Mouse (Mus musculus) neural tube, embryonic 12.5 days (tissue): ENCODE data around the gene Adam33. TPM values are rescaled to one million over a fixed set of nuclear protein-coding genes. Genes with fewer than 3 reads are reported as not detected.
"Not testable (repeated sequence)": the region's sequence is repeated elsewhere in the genome, so short reads cannot be mapped to it uniquely, and the experiment has no call there.

ENCODE experiments used
- ATAC-seq: fragments of 200-750 bp; cut with Nextera tagmentation; 2 replicates; pipeline ENCODE4 v1.8.0; 2017; ENCODE audit warnings: low read depth, mild to moderate bottlenecking, moderate TSS enrichment, moderate library complexity; ENCODE audit not compliant: low FRiP score
- H3K27ac ChIP-seq: fragments of 300-500 bp; sonication (generic); 2 replicates; pipeline ENCODE4 v1.5.1; 2016
- H3K27me3 ChIP-seq: fragments of 300-500 bp; sonication (generic); replicated peaks from 2 replicates; pipeline ENCODE4 v1.6.1; 2016; ENCODE audit warnings: mild to moderate bottlenecking
- H3K36me3 ChIP-seq: fragments of 300-500 bp; sonication (generic); 2 replicates; pipeline ENCODE4 v1.6.1; 2016; ENCODE audit warnings: mild to moderate bottlenecking
- H3K4me1 ChIP-seq: fragments of 300-500 bp; sonication (generic); 2 replicates; pipeline ENCODE4 v1.6.1; 2016
- H3K4me2 ChIP-seq: fragments of 300-500 bp; sonication (generic); replicated peaks from 2 replicates; pipeline ENCODE4 v1.6.1; 2016; ENCODE audit warnings: mild to moderate bottlenecking
- H3K4me3 ChIP-seq: fragments of 300-500 bp; sonication (generic); 2 replicates; pipeline ENCODE4 v1.5.1; 2016
- H3K9ac ChIP-seq: fragments of 300-500 bp; sonication (generic); 2 replicates; pipeline ENCODE4 v1.6.1; 2016; ENCODE audit warnings: mild to moderate bottlenecking
- H3K9me3 ChIP-seq: fragments of 300-500 bp; sonication (generic); 2 replicates; pipeline ENCODE4 v1.6.1; 2016; ENCODE audit warnings: mild to moderate bottlenecking
- WGBS: fragments of 180-500 bp; shearing (Covaris S2); methylation state at CpG from one replicate; pipeline ENCODE4 v1.1.7; 2016; 5-methylcytosine and 5-hydroxymethylcytosine counted together
- polyA plus RNA-seq: library from polyadenylated mRNA; unstranded; fragments of >200 nt; fragmentation: Nextera tagmentation; extraction: Ambion mirVana; gene quantifications from 2 replicates; pipeline ENCODE4 v1.2.1, GENCODE M21; 2016

The Adam33 gene
- polyA plus RNA-seq, 1 experiment from 2014 or later, result 0.98 TPM

DNA sequence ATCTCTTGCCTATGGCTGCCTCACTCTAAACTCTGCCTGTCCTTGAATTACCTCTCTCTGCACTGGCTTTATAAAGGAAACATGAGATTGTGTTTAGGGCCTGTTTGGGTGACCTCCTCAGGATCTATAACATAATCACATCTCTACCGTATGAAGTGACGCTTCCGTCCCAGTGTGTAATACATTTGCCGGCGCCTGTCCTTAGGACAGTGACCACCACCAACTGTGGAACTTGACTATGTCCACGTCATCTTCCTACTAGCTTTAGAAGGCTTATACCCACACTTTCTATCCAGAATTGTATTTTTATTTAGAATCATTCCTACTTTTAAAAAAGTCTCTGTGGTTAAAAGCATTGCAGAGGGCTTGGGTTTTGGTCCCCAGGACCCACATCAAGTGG, 25.4 kb downstream of the Adam33 start:
- Histone ChIP-seq H3K9me3 (no peaks in the 10 kb centered on the region), H3K4me3 (no peak overlapping the region), H3K4me2 (no peak overlapping the region), H3K4me1 (peaks cover 14% of the 10 kb centered on the region), H3K27ac (no peak overlapping the region), H3K27me3 (peaks cover 42% of the 10 kb centered on the region), H3K9ac (no peak overlapping the region), H3K36me3 (no peaks in the 10 kb centered on the region)
- 95% methylated on average over 6 of the region's 6 CpGs for WGBS
- ATAC-seq, result no peak

DNA sequence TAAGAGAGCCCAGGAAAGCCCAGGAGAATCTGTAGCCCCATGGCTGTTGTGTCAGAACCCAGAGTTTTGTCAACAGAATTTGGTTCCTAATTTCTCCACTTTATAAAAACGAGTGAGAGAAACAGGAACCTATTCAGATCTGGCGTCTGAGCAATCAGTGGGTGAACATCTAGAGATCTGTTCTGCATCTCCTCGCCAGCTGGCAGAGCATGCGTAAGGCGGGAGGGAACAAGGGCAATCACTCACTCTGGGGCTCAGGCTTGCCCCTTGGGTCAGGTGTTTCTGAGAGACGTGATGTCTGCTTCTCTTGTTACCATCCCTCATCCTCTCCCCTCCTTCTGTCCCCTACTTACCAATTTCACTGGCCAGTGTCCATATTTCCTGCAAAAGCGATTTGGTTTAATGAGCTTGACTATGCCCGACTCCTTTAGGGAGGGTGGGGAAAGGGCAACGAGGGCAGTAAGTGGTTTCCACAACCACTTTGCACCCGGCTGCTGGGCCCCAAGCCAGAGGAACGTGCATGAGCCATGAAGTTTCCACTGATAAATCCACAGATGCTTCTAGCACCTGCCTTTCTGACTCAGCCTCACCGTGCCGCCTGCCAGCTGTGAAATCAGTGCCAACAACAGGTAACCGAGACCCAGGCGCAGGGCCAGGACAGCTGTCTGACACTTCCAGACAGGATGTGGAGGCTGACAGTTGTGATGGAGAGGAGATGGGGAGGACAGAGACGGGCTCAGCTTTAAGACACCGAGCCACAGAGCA, 26.2 kb downstream of the Adam33 start:
- WGBS, result 72% methylated on average over 17 of the region's 17 CpGs
- H3K27me3 ChIP-seq, result peaks cover 34% of the 10 kb centered on the region

DNA sequence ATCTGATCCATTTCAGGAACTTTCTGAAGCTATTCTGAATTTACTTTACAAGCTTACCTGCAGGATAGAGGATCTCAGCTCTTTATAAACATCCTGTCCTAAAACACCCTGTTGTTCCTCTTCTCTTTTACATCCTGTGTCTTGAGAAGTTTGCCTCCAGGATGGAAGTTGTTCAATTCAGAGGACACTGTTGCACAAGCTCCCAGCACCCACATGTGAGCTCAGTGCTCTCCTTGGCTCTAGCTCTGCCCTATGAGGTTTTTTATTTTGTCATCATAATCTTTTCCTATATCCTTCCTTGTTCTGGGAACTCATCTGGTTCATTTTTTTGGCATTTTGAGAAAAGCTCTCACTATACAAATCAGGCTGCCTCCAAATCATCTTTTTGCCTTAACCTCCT, 26.9 kb downstream of the Adam33 start:
- no peaks in the 10 kb centered on the region for H3K9me3 ChIP-seq
- no peak overlapping the region for H3K27ac ChIP-seq
- no peak overlapping the region for H3K4me2 ChIP-seq
- H3K27me3 ChIP-seq, result peaks cover 27% of the 10 kb centered on the region
- H3K4me1 ChIP-seq, result peaks cover 12% of the 10 kb centered on the region
- H3K36me3 ChIP-seq, result no peaks in the 10 kb centered on the region
- ATAC-seq, result no peak
- H3K4me3 ChIP-seq, result no peak overlapping the region
- no peak overlapping the region for H3K9ac ChIP-seq

More for the DNA sequence above, 26.2 kb downstream of the Adam33 start:
- Histone ChIP-seq H3K9ac (no peak overlapping the region), H3K4me1 (peaks cover 14% of the 10 kb centered on the region), H3K27ac (no peak overlapping the region), H3K36me3 (no peaks in the 10 kb centered on the region), H3K4me3 (no peak overlapping the region), H3K9me3 (no peaks in the 10 kb centered on the region), H3K4me2 (no peak overlapping the region)
- ATAC-seq, result no peak

DNA sequence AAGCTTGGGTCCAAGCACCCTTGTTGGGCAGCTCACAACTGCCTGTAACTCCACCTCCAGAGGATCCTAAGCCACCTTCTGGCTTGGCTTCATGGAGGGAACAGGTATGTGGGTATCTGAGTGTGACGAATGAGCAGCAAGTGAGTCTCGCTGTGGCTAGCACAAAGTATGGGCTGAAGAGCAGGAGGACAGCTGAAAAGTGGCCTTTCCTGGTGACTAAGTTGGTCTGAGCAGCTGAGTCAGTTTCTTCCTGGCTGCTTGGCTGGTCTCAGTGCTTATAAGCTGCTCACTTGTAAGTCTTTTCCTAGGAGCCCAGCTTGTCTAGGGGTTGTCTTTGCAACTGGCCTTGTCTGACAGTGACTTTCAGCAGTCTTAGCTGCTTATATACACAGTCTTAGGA, 27.3 kb downstream of the Adam33 start:
- H3K9me3 ChIP-seq, result no peaks in the 10 kb centered on the region
- peaks cover 8% of the 10 kb centered on the region for H3K4me1 ChIP-seq
- WGBS, result 90% methylated on average over 2 of the region's 2 CpGs
- no peak for ATAC-seq
- no peak overlapping the region for H3K4me3 ChIP-seq
- no peak overlapping the region for H3K4me2 ChIP-seq
- no peak overlapping the region for H3K9ac ChIP-seq
- H3K27ac ChIP-seq, result no peak overlapping the region
- no peaks in the 10 kb centered on the region for H3K36me3 ChIP-seq
- H3K27me3 ChIP-seq, result peaks cover 23% of the 10 kb centered on the region

DNA sequence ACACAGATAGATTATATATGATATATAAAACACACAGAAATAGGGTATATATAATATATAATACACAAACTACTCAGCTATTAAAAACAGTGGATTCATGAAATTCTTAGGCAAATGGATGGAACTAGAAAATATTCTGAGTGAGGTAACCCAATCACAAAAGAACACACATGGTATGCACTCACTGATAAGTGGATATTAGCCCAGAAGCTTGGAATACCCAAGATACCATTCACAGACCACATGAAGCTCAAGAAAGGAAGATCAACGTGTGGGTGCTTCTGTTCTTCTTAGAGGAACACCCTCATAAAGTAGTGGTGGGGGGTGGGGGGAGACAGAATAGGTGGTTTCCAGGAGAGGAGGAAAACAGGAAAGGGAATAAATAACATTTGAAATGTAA, 32.2 kb downstream of the Adam33 start:
- not testable (repeated sequence) for H3K36me3 ChIP-seq, H3K9me3 ChIP-seq, H3K4me3 ChIP-seq, H3K27ac ChIP-seq, H3K4me1 ChIP-seq, H3K4me2 ChIP-seq, ATAC-seq, H3K27me3 ChIP-seq, H3K9ac ChIP-seq
- 67% methylated on average over 1 of the region's 1 CpGs for WGBS

DNA sequence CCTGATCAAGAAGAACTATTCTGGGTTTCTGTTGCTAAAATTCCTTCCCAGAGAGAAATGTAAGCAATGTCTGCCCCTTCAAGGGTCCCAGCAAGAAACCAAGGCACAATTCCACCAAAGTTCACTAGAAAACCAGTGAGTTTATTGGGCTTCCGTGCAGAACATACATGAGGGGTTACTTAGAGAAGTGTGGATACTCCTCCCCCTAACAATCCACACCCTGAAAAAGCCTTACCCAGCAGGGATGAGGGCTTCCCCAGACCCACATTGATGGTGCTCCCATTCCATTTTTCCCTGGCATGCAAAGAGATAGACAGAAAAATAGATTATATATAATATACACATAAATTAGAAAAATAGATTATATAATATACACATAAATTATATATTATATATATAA, 32.6 kb downstream of the Adam33 start:
- H3K36me3 ChIP-seq, result peaks cover 12% of the 10 kb centered on the region; the same call in 1 of the 2 replicates
- no peak overlapping the region for H3K9ac ChIP-seq
- no peaks in the 10 kb centered on the region for H3K9me3 ChIP-seq
- WGBS, result 95% methylated on average over 1 of the region's 1 CpGs
- H3K27me3 ChIP-seq, result no peaks in the 10 kb centered on the region
- no peak for ATAC-seq
- no peak overlapping the region for H3K4me2 ChIP-seq
- no peak overlapping the region for H3K27ac ChIP-seq
- H3K4me3 ChIP-seq, result no peak overlapping the region
- no peaks in the 10 kb centered on the region for H3K4me1 ChIP-seq

DNA sequence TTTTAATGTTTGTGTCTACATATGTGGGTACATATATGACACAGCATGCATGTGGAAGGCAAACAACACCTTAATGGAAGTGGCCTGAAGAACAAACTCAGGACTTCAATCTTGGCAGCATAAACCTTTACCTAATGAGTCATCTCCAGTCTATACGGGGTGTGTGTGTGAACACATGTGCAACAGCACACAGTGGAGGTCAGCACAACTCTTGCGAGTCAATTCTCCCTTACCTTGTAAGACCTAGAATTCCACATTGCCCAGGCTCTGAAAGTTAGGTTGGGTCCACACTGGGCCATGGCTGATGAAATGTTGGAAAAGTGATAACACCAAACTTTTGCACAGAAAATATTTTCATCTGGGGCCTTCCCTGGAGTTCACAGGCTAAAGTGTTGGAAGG, 33.1 kb downstream of the Adam33 start:
- Histone ChIP-seq H3K27me3 (no peaks in the 10 kb centered on the region), H3K9me3 (no peaks in the 10 kb centered on the region), H3K4me1 (no peaks in the 10 kb centered on the region), H3K36me3 (peaks cover 17% of the 10 kb centered on the region; the same call in 1 of the 2 replicates), H3K27ac (no peak overlapping the region), H3K9ac (no peak overlapping the region), H3K4me2 (no peak overlapping the region), H3K4me3 (no peak overlapping the region)
- 97% methylated on average over 2 of the region's 2 CpGs for WGBS
- ATAC-seq, result no peak

DNA sequence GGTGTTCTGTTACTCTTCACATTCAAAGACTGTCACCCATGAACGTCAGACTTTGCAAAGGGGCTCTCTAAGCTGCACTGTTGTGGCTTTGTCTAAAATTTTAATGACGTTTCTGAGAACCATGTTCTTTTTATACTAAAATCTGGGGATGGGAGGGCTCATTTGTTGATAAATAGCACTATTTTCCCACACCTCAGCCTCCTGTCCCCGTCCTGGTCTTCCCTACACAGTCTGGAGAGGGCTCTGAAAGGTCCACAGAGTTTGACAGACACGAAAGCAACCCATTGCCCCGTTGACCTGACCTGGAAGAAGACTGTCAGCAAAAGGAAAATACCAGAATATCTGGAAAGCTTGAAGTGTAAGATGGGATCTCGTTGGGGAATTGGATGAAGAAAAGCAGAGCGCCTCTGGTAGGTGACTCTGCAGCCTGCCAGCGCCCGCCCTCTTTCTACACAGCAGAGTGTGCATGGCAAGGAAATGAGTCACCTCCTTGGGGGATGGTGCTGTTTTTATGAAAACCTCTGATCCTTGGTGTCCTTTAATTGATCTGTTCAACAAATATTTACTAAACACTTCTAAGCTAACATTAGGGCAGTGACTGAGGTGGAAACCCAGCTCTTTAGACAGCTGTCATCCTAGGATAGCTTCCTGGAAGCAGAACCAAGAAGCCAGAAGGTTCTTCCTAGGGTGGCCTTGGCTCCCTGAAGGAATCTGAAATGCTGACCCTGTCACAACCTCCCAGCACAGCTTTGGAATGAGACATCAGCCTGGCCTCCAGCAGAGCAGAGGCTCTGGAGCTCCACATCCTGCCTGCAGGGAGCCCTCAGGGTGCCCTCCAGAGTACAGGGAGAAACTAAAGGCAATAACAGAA, 34.3 kb downstream of the Adam33 start:
- Histone ChIP-seq H3K27me3 (no peaks in the 10 kb centered on the region), H3K9ac (no peak overlapping the region), H3K9me3 (no peaks in the 10 kb centered on the region), H3K36me3 (peaks cover 27% of the 10 kb centered on the region), H3K4me3 (no peak overlapping the region), H3K27ac (no peak overlapping the region), H3K4me1 (no peaks in the 10 kb centered on the region), H3K4me2 (no peak overlapping the region)
- ATAC-seq, result no peak
- WGBS, result 85% methylated on average over 9 of the region's 9 CpGs

DNA sequence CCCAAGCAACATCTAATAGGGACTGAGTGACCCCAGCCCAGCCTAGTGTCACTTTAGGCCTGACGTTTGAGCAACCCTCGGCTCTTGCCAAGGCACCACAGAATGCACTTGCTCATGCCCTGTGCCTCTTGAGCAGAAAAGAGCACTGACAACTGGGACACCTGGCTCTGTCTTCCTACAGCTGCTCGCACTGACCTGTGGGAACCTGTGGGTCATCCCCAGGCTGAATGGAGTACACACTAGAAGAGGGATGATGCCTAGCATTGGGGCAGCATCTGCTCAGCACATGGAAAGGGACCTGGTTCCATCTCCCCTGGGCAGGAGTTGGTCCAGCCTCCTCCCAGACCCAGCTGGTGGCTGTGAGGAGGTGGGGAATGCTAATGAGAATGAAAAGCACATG, 36.7 kb downstream of the Adam33 start:
- no peak for ATAC-seq
- Histone ChIP-seq H3K4me2 (no peak overlapping the region), H3K9ac (no peak overlapping the region), H3K36me3 (peaks cover 43% of the 10 kb centered on the region), H3K4me3 (no peak overlapping the region), H3K9me3 (no peaks in the 10 kb centered on the region), H3K4me1 (no peaks in the 10 kb centered on the region), H3K27me3 (no peaks in the 10 kb centered on the region), H3K27ac (no peak overlapping the region)
- WGBS, result 87% methylated on average over 3 of the region's 3 CpGs

DNA sequence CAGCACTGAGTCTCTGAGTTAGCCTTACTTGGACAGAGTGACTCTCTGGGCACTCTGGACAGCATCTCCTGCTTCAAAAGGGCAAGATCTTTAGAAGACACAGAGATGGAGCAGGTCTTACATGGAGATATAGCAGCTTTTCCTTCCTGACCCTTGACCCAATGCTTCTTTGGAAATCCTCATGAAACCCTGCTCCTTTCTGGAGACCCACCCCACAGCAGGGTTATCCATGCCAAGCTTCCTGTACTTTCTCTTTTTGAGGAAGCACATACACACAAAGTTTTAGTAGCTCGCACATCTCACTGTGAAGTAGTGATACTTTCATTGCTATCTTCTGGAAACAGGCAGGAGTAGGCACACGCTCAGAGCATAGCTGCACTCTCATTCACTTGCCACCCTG, 38.4 kb downstream of the Adam33 start:
- 93% methylated on average over 2 of the region's 2 CpGs for WGBS
- Histone ChIP-seq H3K4me2 (no peak overlapping the region), H3K27ac (no peak overlapping the region), H3K27me3 (no peaks in the 10 kb centered on the region), H3K4me1 (no peaks in the 10 kb centered on the region), H3K4me3 (no peak overlapping the region), H3K9ac (no peak overlapping the region), H3K36me3 (peaks cover 51% of the 10 kb centered on the region), H3K9me3 (no peaks in the 10 kb centered on the region)
- ATAC-seq, result no peak

DNA sequence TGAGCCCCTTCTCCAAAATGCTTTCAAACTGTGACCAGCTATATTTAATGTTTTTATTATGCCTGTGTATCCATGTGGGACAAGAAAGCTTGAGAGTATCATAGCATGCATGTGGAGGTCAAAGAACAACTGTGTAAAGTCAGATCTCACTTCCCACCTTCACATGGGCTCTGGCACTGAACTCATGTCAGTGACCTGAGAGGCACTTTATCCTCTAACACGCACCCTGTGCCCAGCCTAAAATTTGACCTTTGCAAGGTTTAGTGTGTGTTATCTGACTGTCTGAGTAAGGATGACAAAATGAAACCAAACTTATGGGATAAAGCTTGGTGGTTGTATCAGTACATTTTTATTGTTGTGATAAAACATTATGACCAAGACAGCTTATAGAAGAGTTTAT, 53.0 kb downstream of the Adam33 start:
- Histone ChIP-seq H3K4me1 (no peaks in the 10 kb centered on the region), H3K9me3 (no peaks in the 10 kb centered on the region), H3K27me3 (no peaks in the 10 kb centered on the region), H3K27ac (no peak overlapping the region), H3K9ac (no peak overlapping the region), H3K4me2 (no peak overlapping the region), H3K36me3 (peaks cover 28% of the 10 kb centered on the region), H3K4me3 (no peak overlapping the region)
- 92% methylated on average over 1 of the region's 1 CpGs for WGBS
- ATAC-seq, result no peak

DNA sequence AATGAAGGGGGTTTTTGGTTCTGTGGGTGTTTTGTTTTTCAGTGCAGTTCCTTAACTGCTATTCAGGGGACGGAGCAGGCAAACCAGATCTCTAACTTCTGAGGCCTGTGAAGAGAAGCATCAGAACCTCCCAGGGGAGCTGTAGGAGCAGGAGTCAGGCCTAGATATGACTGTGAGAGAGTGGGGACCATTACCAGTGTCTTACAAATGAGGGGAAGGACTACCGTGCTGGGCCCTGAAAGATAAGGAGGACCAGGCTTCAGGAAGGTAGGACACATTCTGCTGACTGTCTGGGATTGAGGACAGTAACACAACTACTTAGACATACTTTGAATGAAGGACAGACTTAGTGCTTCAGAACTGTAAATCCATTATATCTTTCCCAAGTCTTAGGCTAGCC, 54.5 kb downstream of the Adam33 start:
- peaks cover 28% of the 10 kb centered on the region for H3K36me3 ChIP-seq
- no peak overlapping the region for H3K9ac ChIP-seq
- no peak overlapping the region for H3K4me2 ChIP-seq
- H3K4me3 ChIP-seq, result no peak overlapping the region
- no peaks in the 10 kb centered on the region for H3K4me1 ChIP-seq
- no peaks in the 10 kb centered on the region for H3K27me3 ChIP-seq
- WGBS, result 88% methylated on average over 2 of the region's 2 CpGs
- no peaks in the 10 kb centered on the region for H3K9me3 ChIP-seq
- ATAC-seq, result no peak
- H3K27ac ChIP-seq, result no peak overlapping the region
